8 mouse cellular contexts compared by ENCODE assay signal in the genomic region with DNA sequence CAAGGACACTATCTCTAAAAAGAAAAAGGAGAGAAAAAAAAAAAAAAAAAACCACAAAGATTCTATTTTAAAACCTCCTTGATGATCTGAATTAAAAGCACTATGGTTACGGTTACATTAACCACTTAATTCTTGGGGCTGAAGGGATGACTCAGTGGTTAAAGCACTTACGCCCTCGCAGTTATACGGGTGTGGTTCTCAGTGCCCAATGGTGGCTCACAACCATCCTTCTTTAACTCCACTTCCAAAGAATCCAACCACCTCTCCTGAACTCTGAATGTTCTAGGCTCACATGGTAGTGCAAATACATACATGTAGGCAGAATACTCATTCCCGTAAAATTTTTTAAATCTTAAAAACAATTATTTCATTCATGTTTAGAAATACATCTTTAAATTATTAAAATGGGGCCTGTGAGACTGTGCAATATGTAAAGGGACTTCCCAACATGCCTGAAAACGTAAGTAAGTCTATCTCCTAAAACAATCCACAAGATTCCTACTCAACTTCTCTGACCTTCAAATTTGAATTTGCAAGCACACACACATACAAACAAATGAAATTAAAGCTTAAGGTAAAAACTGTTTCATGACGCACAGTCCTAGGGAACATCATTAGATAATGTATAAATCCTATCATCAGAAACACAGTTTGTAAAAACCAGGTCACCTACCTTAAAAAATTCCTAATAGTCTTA. TPM values are rescaled to one million over a fixed set of nuclear protein-coding genes. Genes with fewer than 3 reads are reported as not detected.
DNase-seq lines count a peak whose midpoint lies in the region; ATAC-seq and TF ChIP-seq lines count a peak whose summit lies in the region.

No protein-coding gene starts in this region.

- H3K27me3 ChIP-seq in lung, embryonic 16.5 days (ENCODE audit: control insufficient read depth, insufficient read depth, low read depth, low read length): no peaks in the 10 kb centered on the region
- H3K27me3 ChIP-seq in embryonic facial prominence, embryonic 15.5 days: no peaks in the 10 kb centered on the region
- H3K27me3 ChIP-seq in intestine, postnatal 0 days (replicated peaks; ENCODE audit: control insufficient read depth, insufficient read depth, low read length): no peaks in the 10 kb centered on the region
- H3K27me3 ChIP-seq in myocyte (ENCODE audit: control insufficient read depth, insufficient read depth, insufficient read length): no peaks in the 10 kb centered on the region

- H3K4me2 ChIP-seq in lung, embryonic 16.5 days (ENCODE audit: low read depth, low read length): peak overlapping the region; percentile 50
- peak overlapping the region; percentile 36 for H3K4me2 ChIP-seq in embryonic facial prominence, embryonic 15.5 days (replicated peaks)
- H3K4me2 ChIP-seq in intestine, postnatal 0 days (replicated peaks; ENCODE audit: low read depth): peak overlapping the region; percentile 45
- H3K4me2 ChIP-seq in myocyte (ENCODE audit: low read depth): peak overlapping the region; percentile 95

- H3K36me3 ChIP-seq in lung, embryonic 16.5 days (ENCODE audit: control insufficient read depth, insufficient read depth, low read length): peaks cover 18% of the 10 kb centered on the region
- H3K36me3 ChIP-seq in embryonic facial prominence, embryonic 15.5 days: peaks cover 18% of the 10 kb centered on the region
- peaks cover 13% of the 10 kb centered on the region for H3K36me3 ChIP-seq in intestine, postnatal 0 days (ENCODE audit: control insufficient read depth, insufficient read depth)
- peaks cover 50% of the 10 kb centered on the region for H3K36me3 ChIP-seq in myocyte (ENCODE audit: control insufficient read depth, insufficient read depth)

- no peak overlapping the region for H3K27ac ChIP-seq in lung, embryonic 16.5 days (ENCODE audit: low read length)
- H3K27ac ChIP-seq in embryonic facial prominence, embryonic 15.5 days (replicated peaks): 0 out of 2 replicates have a peak overlapping the region, but pooled peaks have one; percentile 17
- H3K27ac ChIP-seq in intestine, postnatal 0 days (ENCODE audit: low read depth, low read length): no peak overlapping the region

- no peaks in the 10 kb centered on the region for H3K9me3 ChIP-seq in lung, embryonic 16.5 days (ENCODE audit: control insufficient read depth, low read length)
- no peaks in the 10 kb centered on the region for H3K9me3 ChIP-seq in embryonic facial prominence, embryonic 15.5 days (replicated peaks)
- no peaks in the 10 kb centered on the region for H3K9me3 ChIP-seq in intestine, postnatal 0 days (ENCODE audit: control insufficient read depth)

- DNase-seq in lung, postnatal 14 days: no peak
- DNase-seq in urinary bladder, postnatal 36 days (ENCODE audit: low spot score in 2 of 2): no peak
- no peak for DNase-seq in frontal cortex, postnatal 14 days (ENCODE audit: low spot score in 2 of 2)
- DNase-seq in lung, postnatal 10 days: no peak

- peak overlapping the region; percentile 30; the same call in 1 of the 2 replicates for H3K4me3 ChIP-seq in lung, embryonic 16.5 days (ENCODE audit: low read length)
- H3K4me3 ChIP-seq in embryonic facial prominence, embryonic 15.5 days (replicated peaks): peak overlapping the region; percentile 19
- 0 out of 2 replicates have a peak overlapping the region, but pooled peaks have one; percentile 13 for H3K4me3 ChIP-seq in intestine, postnatal 0 days (ENCODE audit: low read depth, low read length)
- H3K4me3 ChIP-seq in myocyte: peak overlapping the region; percentile 13

- no peak overlapping the region for H3ac ChIP-seq in myocyte (ENCODE audit: control insufficient read depth, insufficient read length)

- H3K4me1 ChIP-seq in lung, embryonic 16.5 days (replicated peaks; ENCODE audit: control insufficient read depth, insufficient read depth, low read length): peaks cover 14% of the 10 kb centered on the region
- H3K4me1 ChIP-seq in embryonic facial prominence, embryonic 15.5 days: peaks cover 13% of the 10 kb centered on the region
- H3K4me1 ChIP-seq in intestine, postnatal 0 days (replicated peaks; ENCODE audit: control insufficient read depth, insufficient read depth, low read length): no peaks in the 10 kb centered on the region

- peaks cover 97% of the 10 kb centered on the region for H3K79me2 ChIP-seq in myocyte (ENCODE audit: control insufficient read depth, insufficient read depth)

- TF ChIP-seq POLR2A in myocyte (IDR thresholded peaks at IDR 0.05; ENCODE audit: insufficient read length, low read depth): no peak

- no peak for ATAC-seq in lung, embryonic 16.5 days (ENCODE audit: low read depth)
- ATAC-seq in embryonic facial prominence, embryonic 15.5 days (ENCODE audit: insufficient number of reproducible peaks, low FRiP score, low TSS enrichment, low read depth): peak; percentile 51; the same call in 1 of the 2 replicates
- ATAC-seq in intestine, postnatal 0 days: peak; percentile 28; the same call in 1 of the 2 replicates

- TF ChIP-seq CTCF in intestine, postnatal 0 days (IDR thresholded peaks at IDR 0.05; ENCODE audit: low read depth): no peak

- 59% methylated on average over 7 of the region's 7 CpGs for WGBS in lung, embryonic 16.5 days
- WGBS in embryonic facial prominence, embryonic 15.5 days: 46% methylated on average over 7 of the region's 7 CpGs
- 47% methylated on average over 7 of the region's 7 CpGs for WGBS in intestine, postnatal 0 days

- H3K9ac ChIP-seq in lung, embryonic 16.5 days (ENCODE audit: low read length): peak overlapping the region; percentile 49; the same call in 1 of the 2 replicates
- H3K9ac ChIP-seq in embryonic facial prominence, embryonic 15.5 days: no peak overlapping the region
- H3K9ac ChIP-seq in intestine, postnatal 0 days (ENCODE audit: low read depth, low read length): no peak overlapping the region

TF ChIP-seq in myocyte, 11 proteins besides CTCF, POLR2A, EP300 and RAD21:
- TF ChIP-seq E2F4 (IDR thresholded peaks at IDR 0.05; ENCODE audit: insufficient read depth) (no peak), POLR2AphosphoS2 (IDR thresholded peaks at IDR 0.05; ENCODE audit: insufficient read length, low read depth) (peak; percentile 23)

RNA-seq across cellular contexts. Expression of gene Chd2, which starts 10.6 kb away (rescaled TPM):
- 53.7 and 58.9 TPM in 2 replicates for polyA plus RNA-seq in lung, embryonic 16.5 days (2015; fragmentation: Nextera tagmentation; extraction: Ambion mirVana)
- polyA plus RNA-seq in embryonic facial prominence, embryonic 15.5 days (2015; fragmentation: Nextera tagmentation; extraction: Ambion mirVana): 46.7 and 53.0 TPM in 2 replicates
- polyA plus RNA-seq in intestine, postnatal 0 days (2015; fragmentation: Nextera tagmentation; extraction: Ambion mirVana): 19.3 and 25.4 TPM in 2 replicates
- polyA plus RNA-seq in myocyte (2012; fragmentation: generic; extraction: Trizol): 7.9 TPM

Comparison
In these comparisons a context has a peak if more than half of its experiments do, and no peak if none do; other contexts are left out.
1. H3K4me2 ChIP-seq: peak in every context shown above with its lines; median percentile 95 in myocyte; 50 in lung, embryonic 16.5 days; 45 in intestine, postnatal 0 days; 36 in embryonic facial prominence, embryonic 15.5 days.